Mouse (Mus musculus) forebrain, embryonic 12.5 days (tissue): ENCODE measurements around the gene Gm47996. TPM values are rescaled to one million over a fixed set of nuclear protein-coding genes. Genes with fewer than 3 reads are reported as not detected.
"Not testable (repeated sequence)": the region's sequence is repeated elsewhere in the genome, so short reads cannot be mapped to it uniquely, and the experiment has no call there.

ENCODE experiments used
- ATAC-seq: fragments of 200-750 bp; cut with Nextera tagmentation; 2 replicates; pipeline ENCODE4 v1.8.0; 2017; ENCODE audit warnings: moderate TSS enrichment; ENCODE audit not compliant: low FRiP score
- H3K27ac ChIP-seq: fragments of 300-500 bp; sonication (generic); 2 replicates; pipeline ENCODE4 v1.5.1; 2016; ENCODE audit warnings: mild to moderate bottlenecking
- H3K27me3 ChIP-seq: fragments of 300-500 bp; sonication (generic); 2 replicates; pipeline ENCODE4 v1.6.1; 2016; ENCODE audit warnings: mild to moderate bottlenecking
- H3K36me3 ChIP-seq: fragments of 300-500 bp; sonication (generic); replicated peaks from 2 replicates; pipeline ENCODE4 v1.6.1; 2016; ENCODE audit warnings: mild to moderate bottlenecking
- H3K4me1 ChIP-seq: fragments of 300-500 bp; sonication (generic); 2 replicates; pipeline ENCODE4 v1.6.1; 2016
- H3K4me2 ChIP-seq: fragments of 300-500 bp; sonication (generic); 2 replicates; pipeline ENCODE4 v1.6.1; 2016; ENCODE audit warnings: mild to moderate bottlenecking, moderate library complexity
- H3K4me3 ChIP-seq: fragments of 300-500 bp; sonication (generic); replicated peaks from 2 replicates; pipeline ENCODE4 v1.5.1; 2016; ENCODE audit warnings: mild to moderate bottlenecking
- H3K9ac ChIP-seq: fragments of 300-500 bp; sonication (generic); 2 replicates; pipeline ENCODE4 v1.6.1; 2016; ENCODE audit warnings: mild to moderate bottlenecking
- H3K9me3 ChIP-seq: fragments of 300-500 bp; sonication (generic); 2 replicates; pipeline ENCODE4 v1.6.1; 2016
- WGBS: fragments of 180-500 bp; shearing (Covaris S2); methylation state at CpG from one replicate; pipeline ENCODE4 v1.1.7; 2016; 5-methylcytosine and 5-hydroxymethylcytosine counted together
- polyA plus RNA-seq: library from polyadenylated mRNA; unstranded; fragments of >200 nt; fragmentation: Nextera tagmentation; extraction: Ambion mirVana; gene quantifications from 2 replicates; pipeline ENCODE4 v1.2.1, GENCODE M21; 2016

Gene Gm47996
- not detected in 2 replicates for polyA plus RNA-seq

GRCm38 (mm10) chr1:151209824-151210355 lies at the start of gene Gm47996:
Gene Gm47996 (plus strand): TSS chr1:151210131.
- H3K4me2 ChIP-seq, ATAC-seq, H3K4me3 ChIP-seq, H3K4me1 ChIP-seq, H3K9me3 ChIP-seq, H3K36me3 ChIP-seq, H3K27ac ChIP-seq, H3K27me3 ChIP-seq, H3K9ac ChIP-seq: not testable (repeated sequence)
- WGBS = 91% methylated on average over 4 of the region's 8 CpGs

DNA sequence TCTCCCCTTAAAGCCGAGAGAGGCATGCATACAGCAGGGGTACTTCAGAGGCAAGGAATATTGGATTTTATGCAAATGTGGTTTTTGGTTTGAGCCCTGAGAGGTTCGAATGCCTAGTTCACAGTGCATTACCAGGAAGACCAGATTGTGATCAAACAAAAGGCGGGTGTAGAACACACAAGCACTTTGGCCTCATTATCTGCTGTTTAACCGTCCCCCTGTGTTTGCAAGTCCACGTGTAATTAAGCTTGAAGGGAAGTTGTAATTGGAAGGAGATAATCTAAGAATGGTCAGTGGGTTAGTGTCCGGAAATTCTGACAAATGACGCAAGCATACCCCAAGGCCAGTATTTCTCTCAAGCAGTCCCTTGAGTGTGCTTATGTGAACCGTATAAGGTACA lies 43.9 kb upstream of the Gm47996 start:
- Histone ChIP-seq H3K27me3 (peaks cover 3% of the 10 kb centered on the region; the same call in 1 of the 2 replicates), H3K9ac (no peak overlapping the region), H3K9me3 (no peaks in the 10 kb centered on the region), H3K27ac (0 out of 2 replicates have a peak overlapping the region, but pooled peaks have one; percentile 1), H3K36me3 (no peaks in the 10 kb centered on the region), H3K4me3 (no peak overlapping the region), H3K4me2 (no peak overlapping the region), H3K4me1 (peaks cover 24% of the 10 kb centered on the region)
- 24% methylated on average over 8 of the region's 8 CpGs for WGBS
- peak; percentile 5; the same call in 1 of the 2 replicates for ATAC-seq

DNA sequence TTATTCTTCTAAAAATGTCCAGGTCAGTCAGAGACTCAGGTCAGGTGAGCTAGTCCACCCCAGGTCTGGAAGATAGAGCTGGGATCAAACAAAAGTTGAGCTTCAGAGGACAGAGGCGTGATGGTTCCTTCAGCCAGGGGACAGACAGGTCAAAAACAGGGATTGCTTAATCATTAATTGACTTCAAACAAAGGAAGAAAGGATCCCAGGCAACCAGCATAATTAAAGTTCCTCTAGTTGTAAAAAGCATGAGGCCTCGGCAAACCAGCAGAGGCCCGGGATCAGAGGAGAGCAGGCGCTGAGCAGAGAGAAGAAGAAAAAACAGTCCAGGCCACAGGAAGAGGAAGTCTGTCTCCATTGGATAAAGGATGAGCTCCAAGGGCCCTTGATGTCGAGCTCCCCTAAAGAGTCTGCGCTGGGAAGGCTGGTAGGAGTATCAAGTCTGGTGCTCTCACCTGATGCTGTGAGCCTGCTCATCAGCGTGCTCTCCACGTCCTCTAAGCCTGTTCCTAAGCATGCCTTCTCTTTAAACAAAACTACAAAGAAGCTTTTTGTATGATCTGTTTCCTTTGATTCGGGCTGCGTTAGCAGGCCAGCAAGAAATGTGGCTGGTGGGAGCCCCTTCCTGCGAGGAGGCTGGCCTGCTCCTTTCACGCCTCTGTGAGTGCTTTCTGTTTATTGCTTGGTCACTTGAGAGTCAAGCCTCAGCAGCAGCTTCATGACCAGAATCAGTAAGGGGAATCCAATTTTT lies 42.5 kb upstream of the Gm47996 start:
- Histone ChIP-seq H3K4me1 (peaks cover 24% of the 10 kb centered on the region), H3K9me3 (no peaks in the 10 kb centered on the region), H3K4me2 (peak overlapping the region; percentile 16), H3K27ac (peak overlapping the region; percentile 84), H3K4me3 (no peak overlapping the region), H3K27me3 (peaks cover 3% of the 10 kb centered on the region; the same call in 1 of the 2 replicates), H3K9ac (no peak overlapping the region), H3K36me3 (no peaks in the 10 kb centered on the region)
- ATAC-seq = peak; percentile 78
- 8% methylated on average over 12 of the region's 12 CpGs for WGBS

- peaks cover 3% of the 10 kb centered on the region; the same call in 1 of the 2 replicates for H3K27me3 ChIP-seq
- WGBS = 64% methylated on average over 3 of the region's 3 CpGs
- H3K4me2 ChIP-seq = no peak overlapping the region
- no peak overlapping the region for H3K9ac ChIP-seq
- H3K36me3 ChIP-seq = no peaks in the 10 kb centered on the region
- no peaks in the 10 kb centered on the region for H3K9me3 ChIP-seq
- no peak overlapping the region for H3K4me3 ChIP-seq
- H3K4me1 ChIP-seq = peaks cover 24% of the 10 kb centered on the region
- H3K27ac ChIP-seq = no peak overlapping the region
- ATAC-seq = no peak
These were observed 41.3 kb upstream of the Gm47996 start for GRCm38 (mm10) chr1:151168637-151169036.

- Histone ChIP-seq H3K4me1 (peaks cover 20% of the 10 kb centered on the region), H3K27ac (no peak overlapping the region), H3K27me3 (no peaks in the 10 kb centered on the region), H3K9ac (no peak overlapping the region), H3K9me3 (no peaks in the 10 kb centered on the region), H3K4me2 (no peak overlapping the region), H3K36me3 (no peaks in the 10 kb centered on the region), H3K4me3 (no peak overlapping the region)
- 86% methylated on average over 2 of the region's 2 CpGs for WGBS
- ATAC-seq = no peak
These were observed 38.1 kb upstream of the Gm47996 start for GRCm38 (mm10) chr1:151171572-151172461.

DNA sequence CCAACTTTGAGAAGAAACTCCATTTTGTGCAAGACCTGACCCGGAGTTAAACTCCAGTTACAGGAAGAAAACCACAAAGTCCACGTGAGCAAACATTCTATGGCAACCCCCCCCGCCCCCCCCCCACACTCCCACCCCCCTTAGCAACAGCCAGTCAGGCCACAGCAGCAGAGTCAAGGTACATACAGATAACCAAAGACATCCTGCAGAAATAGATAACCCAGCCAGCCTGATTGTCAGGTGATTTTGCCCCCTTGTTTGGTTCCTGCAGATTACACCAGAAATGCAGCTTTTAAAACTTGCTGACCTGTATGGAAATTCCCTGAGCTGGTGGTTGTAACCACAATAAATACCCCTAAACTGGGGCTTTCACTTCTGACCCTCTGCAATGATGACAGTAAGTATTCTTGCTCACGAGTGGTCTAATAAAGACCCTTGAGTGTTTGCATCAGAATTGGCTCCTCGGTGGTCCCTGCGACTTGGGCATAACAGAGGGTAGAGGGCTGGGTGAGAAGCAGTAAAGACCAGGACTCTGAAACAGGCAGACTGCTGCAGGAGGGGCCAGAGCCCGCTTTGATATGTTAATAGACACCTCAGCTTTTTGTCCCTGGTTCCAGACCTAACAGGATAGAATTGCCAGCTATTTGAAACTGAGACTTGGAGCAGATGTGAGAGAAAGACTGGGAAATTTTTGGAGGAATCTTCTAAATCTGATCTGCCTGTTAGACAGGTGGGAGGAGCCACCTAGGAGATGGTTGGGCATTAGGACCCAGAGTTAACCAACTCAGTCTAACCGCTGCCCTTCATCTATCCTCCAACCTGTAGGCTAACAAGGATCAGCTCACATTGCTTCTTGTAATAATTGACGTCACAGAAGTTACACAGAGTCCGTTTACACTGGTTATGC lies 32.6 kb upstream of the Gm47996 start:
- peak; percentile 75 for ATAC-seq
- H3K36me3 ChIP-seq = no peaks in the 10 kb centered on the region
- peak overlapping the region; percentile 45 for H3K4me2 ChIP-seq
- H3K4me1 ChIP-seq = peaks cover 20% of the 10 kb centered on the region
- WGBS = 1% methylated on average over 10 of the region's 10 CpGs
- peak overlapping the region; percentile 15; the same call in 1 of the 2 replicates for H3K4me3 ChIP-seq
- no peaks in the 10 kb centered on the region for H3K27me3 ChIP-seq
- H3K9ac ChIP-seq = no peak overlapping the region
- H3K27ac ChIP-seq = peak overlapping the region; percentile 53
- H3K9me3 ChIP-seq = no peaks in the 10 kb centered on the region

GRCm38 (mm10) chr1:151177937-151178271 lies 32.0 kb upstream of the Gm47996 start:
- Histone ChIP-seq H3K4me1 (peaks cover 20% of the 10 kb centered on the region), H3K4me2 (peak overlapping the region; percentile 45), H3K9ac (no peak overlapping the region), H3K27me3 (no peaks in the 10 kb centered on the region), H3K36me3 (no peaks in the 10 kb centered on the region), H3K9me3 (no peaks in the 10 kb centered on the region), H3K4me3 (peak overlapping the region; percentile 15; the same call in 1 of the 2 replicates), H3K27ac (peak overlapping the region; percentile 53; the same call in 1 of the 2 replicates)
- ATAC-seq = peak; percentile 36; the same call in 1 of the 2 replicates
- WGBS = 14% methylated on average over 4 of the region's 4 CpGs

- Histone ChIP-seq H3K27ac (no peak overlapping the region), H3K36me3 (no peaks in the 10 kb centered on the region), H3K27me3 (no peaks in the 10 kb centered on the region), H3K4me2 (no peak overlapping the region), H3K4me3 (no peak overlapping the region), H3K9me3 (no peaks in the 10 kb centered on the region), H3K4me1 (peaks cover 20% of the 10 kb centered on the region), H3K9ac (no peak overlapping the region)
- 0 out of 2 replicates have a peak, but pooled peaks have one; percentile 40 for ATAC-seq
- 22% methylated on average over 2 of the region's 2 CpGs for WGBS
These were observed 31.3 kb upstream of the Gm47996 start for GRCm38 (mm10) chr1:151178505-151179083.

GRCm38 (mm10) chr1:151180167-151180566 lies 29.8 kb upstream of the Gm47996 start:
- no peak overlapping the region for H3K4me2 ChIP-seq
- no peak overlapping the region for H3K4me3 ChIP-seq
- 85% methylated on average over 2 of the region's 2 CpGs for WGBS

GRCm38 (mm10) chr1:151182266-151182665 lies 27.7 kb upstream of the Gm47996 start, which contains the start of gene Gm47985:
Gene Gm47985 (plus strand): TSS chr1:151182537.
- not testable (repeated sequence) for H3K4me2 ChIP-seq, H3K27ac ChIP-seq, H3K9me3 ChIP-seq, H3K36me3 ChIP-seq, H3K9ac ChIP-seq, H3K4me3 ChIP-seq, ATAC-seq, H3K27me3 ChIP-seq
- 100% methylated on average over 1 of the region's 7 CpGs for WGBS
- peaks cover 13% of the 10 kb centered on the region for H3K4me1 ChIP-seq

More at GRCm38 (mm10) chr1:151180167-151180566, 29.8 kb upstream of the Gm47996 start:
- Histone ChIP-seq H3K9me3 (no peaks in the 10 kb centered on the region), H3K27ac (no peak overlapping the region), H3K4me1 (peaks cover 20% of the 10 kb centered on the region), H3K27me3 (no peaks in the 10 kb centered on the region), H3K36me3 (no peaks in the 10 kb centered on the region), H3K9ac (no peak overlapping the region)
- no peak for ATAC-seq

- not testable (repeated sequence) for H3K9ac ChIP-seq, H3K4me2 ChIP-seq, H3K27ac ChIP-seq, H3K27me3 ChIP-seq, H3K4me3 ChIP-seq, ATAC-seq, H3K4me1 ChIP-seq, H3K36me3 ChIP-seq, H3K9me3 ChIP-seq
- 67% methylated on average over 3 of the region's 3 CpGs for WGBS
These were observed 23.7 kb upstream of the Gm47996 start for GRCm38 (mm10) chr1:151186186-151186585.
